Mouse (Mus musculus) heart, postnatal 0 days (tissue): Measurements from ENCODE around the gene Ankrd44. TPM values are rescaled to one million over a fixed set of nuclear protein-coding genes. Genes with fewer than 3 reads are reported as not detected.

Experiments
- ATAC-seq: fragments of 200-750 bp; cut with Nextera tagmentation; 2 replicates; pipeline ENCODE4 v1.8.0; 2017; ENCODE audit warnings: low read depth, moderate number of reproducible peaks, moderate library complexity; ENCODE audit not compliant: insufficient read depth
- DNase-seq: peaks from one replicate; pipeline ENCODE4 v3.0.0-alpha.2; 2016; ENCODE audit warnings: low spot score
- H3K27ac ChIP-seq: fragments of 300-500 bp; sonication (generic); 2 replicates; pipeline ENCODE4 v1.5.1; 2014; ENCODE audit warnings: low read depth, mild to moderate bottlenecking
- H3K27me3 ChIP-seq: fragments of 300-500 bp; sonication (generic); 2 replicates; pipeline ENCODE4 v1.6.1; 2014; ENCODE audit warnings: low read length, mixed read lengths; ENCODE audit not compliant: control insufficient read depth, insufficient read depth
- H3K36me3 ChIP-seq: fragments of 300-500 bp; sonication (generic); replicated peaks from 2 replicates; pipeline ENCODE4 v1.6.1; 2014; ENCODE audit warnings: low read length, mixed read lengths; ENCODE audit not compliant: control insufficient read depth, insufficient read depth
- H3K4me1 ChIP-seq: fragments of 300-500 bp; sonication (generic); 2 replicates; pipeline ENCODE4 v1.6.1; 2014; ENCODE audit warnings: antibody characterized with exemption; ENCODE audit not compliant: control insufficient read depth, insufficient read depth
- H3K4me2 ChIP-seq: fragments of 300-500 bp; sonication (generic); 2 replicates; pipeline ENCODE4 v1.6.1; 2014; ENCODE audit warnings: low read depth, mild to moderate bottlenecking, low read length, moderate library complexity
- H3K4me3 ChIP-seq: fragments of 300-500 bp; sonication (generic); 2 replicates; pipeline ENCODE4 v1.5.1; 2014; ENCODE audit warnings: low read depth, low read length
- H3K9ac ChIP-seq: fragments of 300-500 bp; sonication (generic); replicated peaks from 2 replicates; pipeline ENCODE4 v1.6.1; 2014; ENCODE audit warnings: low read depth, low read length, mixed read lengths
- H3K9me3 ChIP-seq: fragments of 300-500 bp; sonication (generic); replicated peaks from 2 replicates; pipeline ENCODE4 v1.6.1; 2016; ENCODE audit warnings: low read length; ENCODE audit not compliant: control insufficient read depth
- CTCF ChIP-seq: IDR thresholded peaks from 2 replicates; pipeline ENCODE4 v1.5.1; 2016; ENCODE audit warnings: antibody characterized with exemption, control low read depth, low read depth
- EP300 ChIP-seq: IDR thresholded peaks from 2 replicates; pipeline ENCODE4 v1.6.1; 2016; ENCODE audit warnings: antibody characterized with exemption, low read depth
- WGBS: fragments of 180-500 bp; shearing (Covaris S2); extraction: QIAGEN DNeasy Blood & Tissue Kit; methylation state at CpG from one replicate; pipeline ENCODE4 v1.1.7; 2014; 5-methylcytosine and 5-hydroxymethylcytosine counted together
- polyA plus RNA-seq: library from polyadenylated mRNA; unstranded; fragments of >200 nt; fragmentation: Nextera tagmentation; extraction: Ambion mirVana; gene quantifications from 2 replicates; pipeline ENCODE4 v1.2.1, GENCODE M21; 2015
- total RNA-seq: library from RNA; depleted of rRNA; stranded (reverse); fragments of >200 nt; gene quantifications from 2 replicates; pipeline ENCODE4 v1.2.3, GENCODE M21; 2014; ENCODE audit warnings: low replicate concordance

Gene Ankrd44
- total and polyA plus RNA-seq, 2 experiments from 2014 or later: 3.3 to 9.6 TPM

DNA sequence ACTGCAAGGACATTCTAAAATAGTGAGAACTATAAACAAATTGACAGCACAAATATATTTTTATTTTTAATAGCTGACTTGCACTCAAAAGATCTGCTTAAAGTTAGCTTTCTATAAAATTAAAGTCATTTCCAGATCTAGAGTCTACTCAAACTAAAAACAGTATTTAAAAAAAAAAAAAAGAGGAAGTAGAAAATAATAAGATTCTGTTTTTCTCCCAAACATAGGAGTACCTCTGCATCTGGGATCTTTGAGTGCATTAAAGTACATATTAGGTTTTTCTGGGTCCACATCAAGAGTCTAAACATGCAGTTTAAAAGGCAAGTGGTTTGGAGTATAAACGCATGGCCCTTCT, 15.0 kb downstream of the Ankrd44 start:
- no peak overlapping the region for H3K4me2 ChIP-seq
- ATAC-seq: no peak
- WGBS: 97% methylated on average over 1 of the region's 1 CpGs

DNA sequence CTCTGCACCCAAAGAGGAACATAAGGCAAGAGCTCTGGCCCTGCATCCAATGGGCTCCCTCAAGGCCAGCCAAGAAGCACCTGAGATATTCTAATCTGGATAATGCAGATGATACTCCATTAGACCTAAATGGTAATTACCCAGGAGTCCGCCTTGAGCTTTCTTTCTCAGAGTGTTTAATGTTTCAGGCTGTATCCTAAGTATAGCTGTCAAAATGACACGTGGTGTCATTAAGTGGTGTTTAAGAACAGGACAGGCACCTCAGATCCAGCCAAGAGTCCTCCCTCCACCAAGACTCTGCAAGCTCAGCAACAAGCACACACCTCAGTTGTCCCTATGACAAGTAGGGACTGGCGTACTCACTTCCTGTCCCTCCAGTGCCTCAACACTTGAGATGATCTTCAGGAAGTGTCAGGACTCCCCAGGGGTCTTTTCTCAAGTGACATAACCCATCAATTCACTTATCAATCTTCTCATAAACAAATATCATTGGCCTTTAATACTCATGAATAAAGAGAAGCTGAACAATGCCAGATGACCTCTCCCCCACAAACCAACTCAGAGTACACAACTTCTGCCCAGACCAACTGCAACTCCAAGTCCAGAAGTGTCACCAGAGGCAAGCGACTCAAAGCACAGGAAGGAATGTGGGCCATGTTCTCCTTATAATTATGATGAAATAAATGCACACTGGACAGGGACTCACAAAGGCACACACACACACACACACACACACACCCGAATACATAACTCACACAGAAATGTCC, 15.5 kb downstream of the Ankrd44 start:
- no peak overlapping the region for H3K9ac ChIP-seq
- WGBS: 70% methylated on average over 5 of the region's 5 CpGs
- H3K4me2 ChIP-seq: no peak overlapping the region
- TF ChIP-seq EP300 (no peak), CTCF (no peak)
- no peak overlapping the region for H3K27ac ChIP-seq
- H3K27me3 ChIP-seq: no peaks in the 10 kb centered on the region
- no peaks in the 10 kb centered on the region for H3K9me3 ChIP-seq
- H3K4me1 ChIP-seq: peaks cover 27% of the 10 kb centered on the region
- no peak overlapping the region for H3K4me3 ChIP-seq
- no peak for DNase-seq
- ATAC-seq: no peak
- no peaks in the 10 kb centered on the region for H3K36me3 ChIP-seq

More for the DNA sequence above, 15.0 kb downstream of the Ankrd44 start:
- Histone ChIP-seq H3K9me3 (no peaks in the 10 kb centered on the region), H3K4me3 (no peak overlapping the region), H3K27me3 (no peaks in the 10 kb centered on the region), H3K4me1 (peaks cover 27% of the 10 kb centered on the region), H3K27ac (no peak overlapping the region), H3K36me3 (no peaks in the 10 kb centered on the region), H3K9ac (no peak overlapping the region)
- no peak for TF ChIP-seq CTCF
- no peak for TF ChIP-seq EP300
- no peak for DNase-seq

DNA sequence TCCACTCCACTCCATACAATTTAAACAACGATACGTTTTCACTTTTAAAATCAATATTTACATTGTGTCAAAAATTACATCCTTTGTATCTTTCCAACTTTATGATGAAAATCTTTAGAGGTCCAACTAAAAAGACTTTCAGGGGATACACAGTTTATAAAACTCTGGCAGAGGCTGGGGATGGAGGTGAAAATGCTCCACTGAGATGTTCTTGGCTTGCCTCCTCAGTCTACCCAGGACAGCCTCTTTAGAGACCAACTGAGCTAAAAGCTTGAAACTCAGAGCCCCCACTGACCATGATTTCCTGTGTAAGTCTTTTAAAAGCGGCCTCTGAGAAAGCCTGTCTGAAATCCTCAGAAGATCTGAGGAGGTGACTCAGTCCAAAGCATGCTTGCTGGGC, 17.4 kb downstream of the Ankrd44 start:
- DNase-seq (no peak), ATAC-seq (no peak)
- no peak overlapping the region for H3K4me2 ChIP-seq
- no peaks in the 10 kb centered on the region for H3K27me3 ChIP-seq
- TF ChIP-seq EP300 (no peak), CTCF (no peak)
- no peak overlapping the region for H3K27ac ChIP-seq
- peaks cover 27% of the 10 kb centered on the region for H3K4me1 ChIP-seq
- no peaks in the 10 kb centered on the region for H3K36me3 ChIP-seq
- H3K4me3 ChIP-seq: no peak overlapping the region
- 71% methylated on average over 3 of the region's 3 CpGs for WGBS
- H3K9ac ChIP-seq: no peak overlapping the region
- H3K9me3 ChIP-seq: no peaks in the 10 kb centered on the region

DNA sequence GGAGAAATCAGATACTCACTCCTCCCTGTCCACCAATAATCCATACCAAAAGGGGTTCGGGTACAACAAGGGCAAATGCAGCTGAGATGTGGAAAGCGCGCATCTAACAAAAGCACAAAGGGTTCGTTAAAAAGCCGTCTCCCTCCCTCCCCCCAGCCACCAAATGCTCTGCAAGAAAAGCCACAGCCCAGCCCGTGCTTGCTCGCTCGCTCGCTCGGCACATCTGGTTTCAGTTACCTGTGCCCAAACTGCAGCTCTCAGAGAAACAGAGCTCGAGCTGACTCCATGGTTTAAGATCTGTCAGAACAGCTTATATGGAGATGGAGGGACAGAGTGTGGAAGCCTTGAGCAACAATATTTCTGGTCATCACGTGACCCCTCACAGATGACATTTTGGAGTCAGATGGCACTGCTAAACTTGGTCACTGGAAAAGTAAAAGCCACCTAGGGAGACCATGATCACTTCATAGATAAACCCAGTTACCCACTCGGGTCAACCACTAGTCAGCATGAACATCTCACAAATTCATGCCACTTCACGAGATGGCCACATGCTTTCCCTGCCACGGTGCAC, 19.0 kb downstream of the Ankrd44 start:
- Histone ChIP-seq H3K9ac (no peak overlapping the region), H3K4me1 (peaks cover 20% of the 10 kb centered on the region), H3K9me3 (no peaks in the 10 kb centered on the region), H3K36me3 (no peaks in the 10 kb centered on the region), H3K27ac (no peak overlapping the region; the same call in 1 of the 2 replicates), H3K4me2 (peak overlapping the region; percentile 2; the same call in 1 of the 2 replicates), H3K27me3 (no peaks in the 10 kb centered on the region), H3K4me3 (no peak overlapping the region)
- 68% methylated on average over 15 of the region's 15 CpGs for WGBS
- DNase-seq (no peak), ATAC-seq (no peak)
- TF ChIP-seq CTCF (no peak), EP300 (no peak)

DNA sequence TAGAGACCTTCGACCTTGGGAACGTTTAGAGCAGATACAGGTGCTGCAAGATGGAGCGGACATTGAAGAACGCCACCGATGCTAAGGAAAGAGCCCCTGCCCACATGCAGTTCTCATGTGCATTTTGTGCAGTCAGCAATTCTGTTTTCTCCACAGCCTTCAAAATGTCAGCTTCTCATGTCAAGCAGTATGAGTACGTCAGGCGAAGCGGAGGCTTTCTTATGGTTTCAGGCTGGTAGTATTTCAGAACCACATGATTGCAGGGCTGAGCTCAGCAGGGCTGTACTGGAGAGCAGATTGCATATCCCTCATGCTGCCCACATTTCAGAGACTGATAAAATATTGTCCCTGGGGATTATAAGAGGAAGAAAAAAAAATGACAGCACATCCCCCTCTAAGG, 19.9 kb downstream of the Ankrd44 start:
- WGBS: 76% methylated on average over 8 of the region's 8 CpGs
- no peaks in the 10 kb centered on the region for H3K27me3 ChIP-seq
- H3K4me3 ChIP-seq: no peak overlapping the region
- TF ChIP-seq EP300: no peak
- no peak for TF ChIP-seq CTCF
- no peak overlapping the region for H3K27ac ChIP-seq
- H3K4me2 ChIP-seq: no peak overlapping the region; the same call in 1 of the 2 replicates
- H3K4me1 ChIP-seq: peaks cover 21% of the 10 kb centered on the region
- DNase-seq: no peak
- no peaks in the 10 kb centered on the region for H3K9me3 ChIP-seq
- H3K9ac ChIP-seq: no peak overlapping the region
- ATAC-seq: no peak
- no peaks in the 10 kb centered on the region for H3K36me3 ChIP-seq
